8 mouse cellular contexts compared by ENCODE assay signal in the genomic region with DNA sequence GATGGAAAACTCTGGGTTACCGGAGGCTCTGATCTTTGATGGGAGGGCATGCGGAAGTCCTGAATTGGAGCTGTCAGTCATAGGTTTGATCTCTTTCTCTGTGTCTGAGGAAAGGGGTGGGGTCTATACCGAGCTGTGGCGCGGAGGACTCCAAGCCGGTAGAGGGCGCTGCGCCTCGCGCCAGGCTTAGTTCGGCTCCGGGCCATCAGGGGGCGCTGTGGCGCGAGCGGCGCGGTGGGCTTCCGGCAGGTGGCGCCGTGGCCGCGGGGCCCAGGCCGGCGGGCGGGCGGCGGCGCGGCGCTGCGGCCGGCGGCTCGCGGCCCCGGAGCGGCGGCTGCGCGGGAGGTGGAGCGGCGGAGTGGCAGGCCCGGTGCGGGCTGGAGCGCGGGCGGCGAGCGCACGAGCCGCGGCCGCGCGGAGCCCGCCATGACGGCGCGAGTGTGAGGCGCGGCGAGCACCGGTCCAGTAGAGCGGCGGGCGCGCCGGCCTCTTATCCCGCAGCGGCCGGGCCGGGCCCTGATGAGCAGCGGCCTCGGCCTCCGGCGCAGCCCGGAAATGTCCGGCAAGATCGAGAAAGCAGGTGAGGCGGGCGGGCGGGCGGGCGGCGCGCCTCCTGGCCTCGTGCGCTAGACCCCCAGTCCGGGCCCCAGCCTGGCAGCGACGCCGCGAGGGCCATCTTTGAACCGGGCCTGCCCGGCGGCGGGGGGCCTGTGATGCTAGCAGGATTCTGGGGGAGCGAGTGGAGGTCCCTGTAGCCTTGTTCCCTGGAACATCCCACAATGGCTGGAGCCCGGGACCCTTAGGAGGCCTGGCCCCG. TPM values are rescaled to one million over a fixed set of nuclear protein-coding genes. Genes with fewer than 3 reads are reported as not detected.
DNase-seq lines count a peak whose midpoint lies in the region; ATAC-seq and TF ChIP-seq lines count a peak whose summit lies in the region.

Gene Rapgef1 (plus strand): TSS at position 237 of the 817 bp plus-strand sequence.

- H3K4me2 ChIP-seq in embryonic facial prominence, embryonic 12.5 days (replicated peaks) = peak within 1 kb of the TSS; percentile 86
- H3K4me2 ChIP-seq in limb, embryonic 11.5 days (ENCODE audit: low read depth, severe bottlenecking) = peak within 1 kb of the TSS; percentile 74
- peak within 1 kb of the TSS; percentile 92 for H3K4me2 ChIP-seq in midbrain, embryonic 13.5 days (replicated peaks)

- under 1% methylated on average over 84 of the region's 101 CpGs for WGBS in embryonic facial prominence, embryonic 12.5 days
- under 1% methylated on average over 85 of the region's 101 CpGs for WGBS in limb, embryonic 11.5 days
- WGBS in midbrain, embryonic 13.5 days = under 1% methylated on average over 63 of the region's 101 CpGs
- WGBS in small intestine, adult 2 months = 1% methylated on average over 100 of the region's 101 CpGs

- peaks cover 17% of the 10 kb centered on the region for H3K4me1 ChIP-seq in embryonic facial prominence, embryonic 12.5 days
- peaks cover 3% of the 10 kb centered on the region; the same call in 1 of the 2 replicates for H3K4me1 ChIP-seq in limb, embryonic 11.5 days (ENCODE audit: control insufficient read depth, insufficient read depth, low read length)
- H3K4me1 ChIP-seq in midbrain, embryonic 13.5 days (replicated peaks) = peaks cover 35% of the 10 kb centered on the region
- peaks cover 23% of the 10 kb centered on the region for H3K4me1 ChIP-seq in small intestine, adult 2 months (ENCODE audit: control insufficient read depth, insufficient read depth, insufficient read length, low read length)

- peak; percentile 69 for ATAC-seq in embryonic facial prominence, embryonic 12.5 days (ENCODE audit: insufficient number of reproducible peaks, insufficient read depth, low FRiP score, low TSS enrichment)
- ATAC-seq in limb, embryonic 11.5 days (ENCODE audit: insufficient number of reproducible peaks, low FRiP score, low TSS enrichment, low read depth) = peak; percentile 54; the same call in 1 of the 2 replicates
- peak; percentile 85 for ATAC-seq in midbrain, embryonic 13.5 days

- no peaks in the 10 kb centered on the region for H3K36me3 ChIP-seq in embryonic facial prominence, embryonic 12.5 days
- H3K36me3 ChIP-seq in limb, embryonic 11.5 days (ENCODE audit: control insufficient read depth, insufficient read depth, low read length) = no peaks in the 10 kb centered on the region
- no peaks in the 10 kb centered on the region for H3K36me3 ChIP-seq in midbrain, embryonic 13.5 days
- H3K36me3 ChIP-seq in small intestine, adult 2 months (ENCODE audit: control insufficient read depth, insufficient read depth, low read length) = no peaks in the 10 kb centered on the region

- peak; percentile 35; the same call in 1 of the 2 replicates for TF ChIP-seq POLR2A in small intestine, adult 2 months (IDR thresholded peaks at IDR 0.05; ENCODE audit: low read depth, low read length)

- H3K27ac ChIP-seq in embryonic facial prominence, embryonic 12.5 days = peak within 1 kb of the TSS; percentile 94
- peak within 1 kb of the TSS; percentile 89 for H3K27ac ChIP-seq in limb, embryonic 11.5 days (replicated peaks; ENCODE audit: low read depth, low read length)
- H3K27ac ChIP-seq in midbrain, embryonic 13.5 days = peak within 1 kb of the TSS; percentile 93
- peak within 1 kb of the TSS; percentile 14; the same call in 1 of the 2 replicates for H3K27ac ChIP-seq in small intestine, adult 2 months (ENCODE audit: insufficient read depth, low read depth, low read length)

- peak within 1 kb of the TSS; percentile 95 for H3K9ac ChIP-seq in embryonic facial prominence, embryonic 12.5 days
- H3K9ac ChIP-seq in limb, embryonic 11.5 days (ENCODE audit: low read length) = peak within 1 kb of the TSS; percentile 96
- peak within 1 kb of the TSS; percentile 93 for H3K9ac ChIP-seq in midbrain, embryonic 13.5 days (replicated peaks)

- peak; percentile 81 for DNase-seq in 3134 (ENCODE audit: extremely low read depth, insufficient read length, low spot score)
- peak; percentile 92 for DNase-seq in adrenal gland, postnatal 25 days
- DNase-seq in heart, adult 18-20 months = peak; percentile 86 to 95
- peak; percentile 90 for DNase-seq in kidney, adult 18-20 months
- peak; percentile 93 for DNase-seq in limb, embryonic 11.5 days (ENCODE audit: low spot score)

- H3K9me3 ChIP-seq in embryonic facial prominence, embryonic 12.5 days = no peaks in the 10 kb centered on the region
- no peaks in the 10 kb centered on the region for H3K9me3 ChIP-seq in limb, embryonic 11.5 days (ENCODE audit: control insufficient read depth, low read length)
- no peaks in the 10 kb centered on the region for H3K9me3 ChIP-seq in midbrain, embryonic 13.5 days

- H3K27me3 ChIP-seq in embryonic facial prominence, embryonic 12.5 days = no peaks in the 10 kb centered on the region
- H3K27me3 ChIP-seq in limb, embryonic 11.5 days (ENCODE audit: control insufficient read depth, insufficient read depth, low read length) = no peaks in the 10 kb centered on the region
- no peaks in the 10 kb centered on the region for H3K27me3 ChIP-seq in midbrain, embryonic 13.5 days
- no peaks in the 10 kb centered on the region for H3K27me3 ChIP-seq in small intestine, adult 2 months (ENCODE audit: control insufficient read depth, insufficient read depth, low read length)

- peak within 1 kb of the TSS; percentile 85 for H3K4me3 ChIP-seq in embryonic facial prominence, embryonic 12.5 days
- peak within 1 kb of the TSS; percentile 72 for H3K4me3 ChIP-seq in limb, embryonic 11.5 days (ENCODE audit: low read depth, low read length)
- peak within 1 kb of the TSS; percentile 84 for H3K4me3 ChIP-seq in midbrain, embryonic 13.5 days (replicated peaks)
- H3K4me3 ChIP-seq in small intestine, adult 2 months (ENCODE audit: low read depth, low read length) = peak within 1 kb of the TSS; percentile 94

- peak; percentile 100 for TF ChIP-seq CTCF in small intestine, adult 2 months (IDR thresholded peaks at IDR 0.05; ENCODE audit: extremely low read depth, insufficient read length, insufficient replicate concordance, low read depth, low read length)

RNA-seq across cellular contexts. Expression of gene Rapgef1, which starts in this region (rescaled TPM):
- 47.5 and 49.5 TPM in 2 replicates for total RNA-seq in adrenal gland, postnatal 25 days (2021)
- 20.3 and 21.7 TPM in 2 replicates for polyA plus RNA-seq in embryonic facial prominence, embryonic 12.5 days (2016; fragmentation: Nextera tagmentation; extraction: Ambion mirVana)
- total RNA-seq in heart, adult 18-20 months (2021) = 100 to 1,000 TPM in 1 of 2 experiments, 10 to 100 TPM in 1; 100.0 to 108 TPM
- 17.1 and 19.7 TPM in 2 replicates for polyA plus RNA-seq in limb, embryonic 11.5 days (2014; fragmentation: Nextera tagmentation; extraction: Ambion mirVana)
- polyA plus RNA-seq in midbrain, embryonic 13.5 days (2015; fragmentation: Nextera tagmentation; extraction: Ambion mirVana) = 16.7 and 19.8 TPM in 2 replicates
- polyA plus RNA-seq in small intestine, adult 2 months (2012; rRNA removed) = 15.5 and 25.1 TPM in 2 replicates

Comparison
In these comparisons a context has a peak if more than half of its experiments do, and no peak if none do; other contexts are left out.
1. Peak in every context shown above with its lines: DNase-seq, ATAC-seq, H3K4me3 ChIP-seq and H3K27ac ChIP-seq.
2. H3K27ac ChIP-seq: peak in every context shown above with its lines; median percentile 94 in embryonic facial prominence, embryonic 12.5 days; 93 in midbrain, embryonic 13.5 days; 89 in limb, embryonic 11.5 days; 14 in small intestine, adult 2 months.